ENCODE assay signal across 18 mouse cellular contexts in genomic region chr10:63771656-63772055, GRCm38 (mm10).
A peak's percentile ranks its signal among the peaks of the same experiment; 100 is the strongest.
DNase-seq lines count a peak whose midpoint lies in the region; ATAC-seq and TF ChIP-seq lines count a peak whose summit lies in the region.
"Had no signal": no experiment of that assay in that cellular context is flagged by ENCODE, and none has a peak within 500 bp of the region (broad histone marks: within the 10 kb centered on the region; RNA-seq: fewer than 3 reads in every experiment).

No protein-coding gene starts in this region.

- H3K4me3 ChIP-seq in neural tube, embryonic 13.5 days, result no peak overlapping the region
- H3K4me3 ChIP-seq in neural tube, embryonic 14.5 days (ENCODE audit: low read depth, low read length), result no peak overlapping the region
- H3K4me3 ChIP-seq in forebrain, embryonic 15.5 days, result no peak overlapping the region
- H3K4me3 ChIP-seq: embryonic facial prominence, embryonic 10.5 days; embryonic facial prominence, embryonic 12.5 days; forebrain, embryonic 13.5 days had no signal

- TF ChIP-seq CTCF in brain, embryonic 14.5 days (IDR thresholded peaks at IDR 0.05; ENCODE audit: borderline replicate concordance, extremely low read depth, insufficient read depth, insufficient read length), result no peak

- H3K27ac ChIP-seq in neural tube, embryonic 13.5 days (replicated peaks), result no peak overlapping the region
- no peak overlapping the region for H3K27ac ChIP-seq in neural tube, embryonic 14.5 days (ENCODE audit: low read depth, low read length)
- no peak overlapping the region for H3K27ac ChIP-seq in forebrain, embryonic 15.5 days (replicated peaks)
- H3K27ac ChIP-seq: embryonic facial prominence, embryonic 10.5 days; embryonic facial prominence, embryonic 12.5 days; forebrain, embryonic 13.5 days had no signal

- H3K4me2 ChIP-seq in neural tube, embryonic 13.5 days, result peak overlapping the region; percentile 1; the same call in 1 of the 2 replicates
- no peak overlapping the region for H3K4me2 ChIP-seq in neural tube, embryonic 14.5 days (ENCODE audit: low read depth, low read length)
- no peak overlapping the region for H3K4me2 ChIP-seq in forebrain, embryonic 15.5 days (replicated peaks)
- H3K4me2 ChIP-seq: embryonic facial prominence, embryonic 12.5 days; forebrain, embryonic 13.5 days had no signal

- TF ChIP-seq POLR2A in brain, embryonic 14.5 days (IDR thresholded peaks at IDR 0.05; ENCODE audit: borderline replicate concordance, extremely low read depth, insufficient read depth, insufficient read length, poor library complexity, severe bottlenecking), result no peak

- WGBS in neural tube, embryonic 13.5 days, result 37% methylated on average over 7 of the region's 7 CpGs
- 39% methylated on average over 7 of the region's 7 CpGs for WGBS in neural tube, embryonic 14.5 days
- WGBS in forebrain, embryonic 15.5 days, result 87% methylated on average over 7 of the region's 7 CpGs

- 0 out of 2 replicates have a peak, but pooled peaks cover 17% of the 10 kb centered on the region for H3K4me1 ChIP-seq in neural tube, embryonic 13.5 days (replicated peaks)
- H3K4me1 ChIP-seq in neural tube, embryonic 14.5 days (ENCODE audit: control insufficient read depth, insufficient read depth, low read length), result 0 out of 2 replicates have a peak, but pooled peaks cover 2% of the 10 kb centered on the region
- H3K4me1 ChIP-seq in forebrain, embryonic 15.5 days, result no peaks in the 10 kb centered on the region
- H3K4me1 ChIP-seq: embryonic facial prominence, embryonic 10.5 days; embryonic facial prominence, embryonic 12.5 days; forebrain, embryonic 13.5 days had no signal

- DNase-seq in neural tube, embryonic 10.5 days (ENCODE audit: extremely low spot score, low spot score), result no peak
- peak; percentile 11 for DNase-seq in brain, embryonic 14.5 days (ENCODE audit: low read depth)
- DNase-seq in urinary bladder, adult 18-20 months (ENCODE audit: low spot score in 2 of 2), result no peak
- DNase-seq: adrenal gland, adult 2 months; adrenal gland, postnatal 10 days; adrenal gland, postnatal 25 days; cerebellum, adult 11-12 months; cerebellum, adult 2 months; cerebellum, adult 9-10 months; cerebellum, postnatal 10 days; cerebellum, postnatal 25 days had no signal

- no peaks in the 10 kb centered on the region for H3K9me3 ChIP-seq in neural tube, embryonic 13.5 days
- H3K9me3 ChIP-seq in neural tube, embryonic 14.5 days (ENCODE audit: control insufficient read depth, low read length), result no peaks in the 10 kb centered on the region
- H3K9me3 ChIP-seq in forebrain, embryonic 15.5 days, result no peaks in the 10 kb centered on the region
- H3K9me3 ChIP-seq: embryonic facial prominence, embryonic 10.5 days; embryonic facial prominence, embryonic 12.5 days; forebrain, embryonic 13.5 days had no signal

- peak; percentile 67; the same call in 1 of the 2 replicates for ATAC-seq in neural tube, embryonic 13.5 days (ENCODE audit: low read depth)
- peak; percentile 79 for ATAC-seq in neural tube, embryonic 14.5 days (ENCODE audit: low read depth)
- ATAC-seq in forebrain, embryonic 15.5 days (replicated peaks), result no peak
- ATAC-seq: forebrain, embryonic 13.5 days; forebrain, embryonic 16.5 days had no signal

- H3K36me3 ChIP-seq in neural tube, embryonic 13.5 days, result no peaks in the 10 kb centered on the region
- no peaks in the 10 kb centered on the region for H3K36me3 ChIP-seq in neural tube, embryonic 14.5 days (ENCODE audit: control insufficient read depth, insufficient read depth, low read length)
- H3K36me3 ChIP-seq in forebrain, embryonic 15.5 days, result no peaks in the 10 kb centered on the region
- H3K36me3 ChIP-seq: embryonic facial prominence, embryonic 10.5 days; embryonic facial prominence, embryonic 12.5 days had no signal

- no peaks in the 10 kb centered on the region for H3K27me3 ChIP-seq in neural tube, embryonic 13.5 days
- no peaks in the 10 kb centered on the region for H3K27me3 ChIP-seq in neural tube, embryonic 14.5 days (ENCODE audit: control insufficient read depth, insufficient read depth, low read length)
- no peaks in the 10 kb centered on the region for H3K27me3 ChIP-seq in forebrain, embryonic 15.5 days
- H3K27me3 ChIP-seq: embryonic facial prominence, embryonic 12.5 days; forebrain, embryonic 13.5 days had no signal

- no peak overlapping the region for H3K9ac ChIP-seq in neural tube, embryonic 13.5 days
- no peak overlapping the region for H3K9ac ChIP-seq in neural tube, embryonic 14.5 days (replicated peaks; ENCODE audit: low read depth, low read length)
- no peak overlapping the region for H3K9ac ChIP-seq in forebrain, embryonic 15.5 days (replicated peaks)
- H3K9ac ChIP-seq: embryonic facial prominence, embryonic 12.5 days; forebrain, embryonic 13.5 days had no signal
